Mouse (Mus musculus) heart, embryonic 13.5 days (tissue): ENCODE data around the gene Pafah1b3. TPM values are rescaled to one million over a fixed set of nuclear protein-coding genes. Genes with fewer than 3 reads are reported as not detected.
A peak's percentile ranks its signal among the peaks of the same experiment; 100 is the strongest.

Experiments used
- ATAC-seq: fragments of 200-750 bp; cut with Nextera tagmentation; 2 replicates; pipeline ENCODE4 v1.8.0; 2017; ENCODE audit warnings: moderate TSS enrichment; ENCODE audit not compliant: insufficient number of reproducible peaks, low FRiP score, low TSS enrichment; ENCODE audit errors: extremely low read depth
- H3K27ac ChIP-seq: fragments of 300-500 bp; sonication (generic); replicated peaks from 2 replicates; pipeline ENCODE4 v1.5.1; 2015; ENCODE audit warnings: moderate library complexity, mild to moderate bottlenecking, inconsistent platforms
- H3K27me3 ChIP-seq: fragments of 300-500 bp; sonication (generic); replicated peaks from 2 replicates; pipeline ENCODE4 v1.6.1; 2015; ENCODE audit warnings: mild to moderate bottlenecking, inconsistent platforms
- H3K36me3 ChIP-seq: fragments of 300-500 bp; sonication (generic); 2 replicates; pipeline ENCODE4 v1.6.1; 2015; ENCODE audit warnings: mild to moderate bottlenecking, inconsistent platforms
- H3K4me1 ChIP-seq: fragments of 300-500 bp; sonication (generic); 2 replicates; pipeline ENCODE4 v1.6.1; 2015; ENCODE audit warnings: inconsistent platforms
- H3K4me2 ChIP-seq: fragments of 300-500 bp; sonication (generic); 2 replicates; pipeline ENCODE4 v1.6.1; 2015; ENCODE audit warnings: inconsistent platforms, mild to moderate bottlenecking, moderate library complexity
- H3K4me3 ChIP-seq: fragments of 300-500 bp; sonication (generic); 2 replicates; pipeline ENCODE4 v1.5.1; 2015; ENCODE audit warnings: moderate library complexity, mild to moderate bottlenecking, inconsistent platforms
- H3K9ac ChIP-seq: fragments of 300-500 bp; sonication (generic); 2 replicates; pipeline ENCODE4 v1.6.1; 2015; ENCODE audit warnings: inconsistent platforms, mild to moderate bottlenecking, moderate library complexity
- H3K9me3 ChIP-seq: fragments of 300-500 bp; sonication (generic); 2 replicates; pipeline ENCODE4 v1.6.1; 2016; ENCODE audit warnings: inconsistent platforms
- WGBS: fragments of 180-500 bp; shearing (Covaris S2); methylation state at CpG from one replicate; pipeline ENCODE4 v1.1.7; 2015; ENCODE audit warnings: mixed read lengths; 5-methylcytosine and 5-hydroxymethylcytosine counted together
- polyA plus RNA-seq: library from polyadenylated mRNA; unstranded; fragments of >200 nt; fragmentation: Nextera tagmentation; extraction: Ambion mirVana; gene quantifications from 2 replicates; pipeline ENCODE4 v1.2.1, GENCODE M21; 2015

Gene Pafah1b3
- polyA plus RNA-seq, 1 experiment from 2014 or later = 145 TPM

DNA sequence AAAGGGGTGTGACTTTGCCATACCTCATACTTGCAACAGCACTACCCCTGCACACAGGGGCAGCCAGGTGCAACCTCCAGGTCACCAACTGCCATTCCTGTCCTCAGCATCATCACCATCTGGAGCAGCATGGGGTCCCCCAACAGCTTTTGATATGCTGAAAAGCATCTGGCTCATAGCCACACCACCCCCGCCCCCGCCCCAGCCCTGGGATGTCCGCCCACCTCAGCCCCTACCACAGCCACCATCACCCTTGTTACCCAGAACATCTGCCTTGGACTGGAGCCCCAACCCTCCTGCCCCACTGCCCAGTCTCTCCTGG, 5.9 kb upstream of the Pafah1b3 start:
- Histone ChIP-seq H3K4me1 (peaks cover 11% of the 10 kb centered on the region), H3K27ac (no peak overlapping the region), H3K9ac (no peak overlapping the region), H3K4me2 (no peak overlapping the region), H3K9me3 (no peaks in the 10 kb centered on the region), H3K36me3 (no peaks in the 10 kb centered on the region), H3K27me3 (peaks cover 56% of the 10 kb centered on the region), H3K4me3 (no peak overlapping the region)
- 65% methylated on average over 3 of the region's 3 CpGs for WGBS
- no peak for ATAC-seq

DNA sequence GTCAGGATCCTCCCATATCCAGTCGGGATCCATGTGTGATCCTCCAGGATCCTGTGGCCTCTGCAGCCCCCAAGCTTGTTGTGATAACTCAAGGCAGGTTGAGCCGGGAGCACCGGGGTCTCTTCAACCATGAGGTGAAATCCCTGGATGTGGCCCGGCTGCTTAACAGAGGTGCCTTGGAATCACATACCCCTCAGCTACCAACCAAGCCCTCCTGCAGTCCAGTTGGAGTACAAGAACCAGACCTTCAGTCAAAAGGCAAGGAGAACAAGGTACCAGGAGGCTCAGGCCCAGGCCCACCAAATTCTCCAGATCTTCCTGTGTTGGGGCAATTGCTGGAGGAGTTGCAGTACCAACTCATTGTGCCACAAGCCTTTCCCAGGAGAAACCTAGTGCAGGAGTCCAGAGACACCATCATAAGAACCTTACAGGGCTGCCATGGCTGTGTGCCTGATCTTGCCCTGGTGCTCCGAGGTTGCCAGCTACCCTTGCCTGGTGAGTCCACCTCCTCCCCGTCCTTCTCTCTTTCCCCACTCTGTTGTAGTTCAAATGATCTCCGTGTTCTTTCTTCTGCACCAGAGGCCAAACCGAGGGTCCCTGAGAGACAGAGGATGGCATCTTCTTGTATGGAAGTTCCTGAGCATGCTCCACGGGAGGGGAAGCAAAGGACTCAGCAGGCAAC, 5.4 kb upstream of the Pafah1b3 start:
- Histone ChIP-seq H3K4me3 (no peak overlapping the region), H3K36me3 (no peaks in the 10 kb centered on the region), H3K27me3 (peaks cover 51% of the 10 kb centered on the region), H3K9ac (no peak overlapping the region), H3K27ac (no peak overlapping the region), H3K4me2 (no peak overlapping the region), H3K4me1 (peaks cover 16% of the 10 kb centered on the region), H3K9me3 (no peaks in the 10 kb centered on the region)
- ATAC-seq = no peak
- 49% methylated on average over 9 of the region's 9 CpGs for WGBS

DNA sequence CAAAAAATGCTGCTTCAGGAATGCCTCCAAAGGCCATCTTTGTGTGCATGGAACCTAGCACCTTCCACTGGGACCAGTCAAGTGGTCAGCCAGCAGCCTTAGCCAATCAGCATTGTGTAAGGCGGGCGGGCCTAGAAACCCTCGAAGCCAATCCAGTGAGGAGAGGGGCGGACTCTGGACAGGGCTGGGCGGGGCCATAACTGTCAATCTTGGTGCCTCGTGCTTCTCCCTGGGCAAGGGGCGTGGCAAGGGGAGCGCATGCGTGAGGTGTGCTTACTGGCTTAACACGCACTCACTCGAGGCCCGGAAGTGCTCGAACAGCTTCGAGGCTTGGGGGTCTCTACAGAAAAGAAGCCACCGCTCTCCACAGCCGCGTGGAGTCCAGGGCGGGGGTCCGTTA, 3.3 kb upstream of the Pafah1b3 start, which contains the start of gene Prr19:
Gene Prr19, plus strand, starts transcription at position 349 of the 400 bp plus-strand sequence.
- H3K9ac ChIP-seq = no peak within 1 kb of the TSS
- peaks cover 32% of the 10 kb centered on the region for H3K27me3 ChIP-seq
- H3K9me3 ChIP-seq = no peaks in the 10 kb centered on the region
- H3K27ac ChIP-seq = no peak within 1 kb of the TSS
- peaks cover 2% of the 10 kb centered on the region for H3K36me3 ChIP-seq
- 50% methylated on average over 19 of the region's 19 CpGs for WGBS
- no peak within 1 kb of the TSS for H3K4me3 ChIP-seq
- no peak for ATAC-seq
- H3K4me2 ChIP-seq = no peak within 1 kb of the TSS
- H3K4me1 ChIP-seq = peaks cover 25% of the 10 kb centered on the region

DNA sequence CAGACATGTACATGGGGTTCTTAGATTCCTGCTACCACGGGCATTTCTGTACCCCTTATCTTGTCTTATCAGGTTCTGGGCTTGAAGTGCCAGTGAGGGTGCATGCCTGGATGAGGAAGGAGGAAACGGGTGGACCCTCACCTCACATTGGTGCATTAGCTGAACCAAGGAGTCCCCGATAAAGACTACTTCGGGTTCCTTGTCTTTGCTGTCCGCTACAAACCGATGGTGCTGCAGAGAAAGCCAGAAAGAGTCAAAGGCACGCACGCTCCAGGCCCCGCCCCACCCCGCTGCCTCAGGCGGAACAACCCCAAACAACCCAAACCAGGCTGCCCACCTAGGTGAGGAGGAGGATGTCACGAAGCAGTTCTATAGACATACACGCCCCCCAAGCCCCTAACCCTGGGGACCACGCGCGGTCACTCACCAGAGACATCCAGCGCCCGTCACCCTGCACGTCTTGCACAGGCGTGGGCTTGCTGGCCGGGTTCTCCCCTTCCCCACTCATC, 787 bp downstream of the Pafah1b3 start:
- Histone ChIP-seq H3K4me3 (peak overlapping the region; percentile 70), H3K36me3 (peaks cover 42% of the 10 kb centered on the region), H3K27ac (peak overlapping the region; percentile 92), H3K9me3 (no peaks in the 10 kb centered on the region), H3K27me3 (no peaks in the 10 kb centered on the region), H3K9ac (peak overlapping the region; percentile 91), H3K4me1 (peaks cover 41% of the 10 kb centered on the region), H3K4me2 (peak overlapping the region; percentile 79)
- peak; percentile 8; the same call in 1 of the 2 replicates for ATAC-seq
- under 1% methylated on average over 21 of the region's 21 CpGs for WGBS

DNA sequence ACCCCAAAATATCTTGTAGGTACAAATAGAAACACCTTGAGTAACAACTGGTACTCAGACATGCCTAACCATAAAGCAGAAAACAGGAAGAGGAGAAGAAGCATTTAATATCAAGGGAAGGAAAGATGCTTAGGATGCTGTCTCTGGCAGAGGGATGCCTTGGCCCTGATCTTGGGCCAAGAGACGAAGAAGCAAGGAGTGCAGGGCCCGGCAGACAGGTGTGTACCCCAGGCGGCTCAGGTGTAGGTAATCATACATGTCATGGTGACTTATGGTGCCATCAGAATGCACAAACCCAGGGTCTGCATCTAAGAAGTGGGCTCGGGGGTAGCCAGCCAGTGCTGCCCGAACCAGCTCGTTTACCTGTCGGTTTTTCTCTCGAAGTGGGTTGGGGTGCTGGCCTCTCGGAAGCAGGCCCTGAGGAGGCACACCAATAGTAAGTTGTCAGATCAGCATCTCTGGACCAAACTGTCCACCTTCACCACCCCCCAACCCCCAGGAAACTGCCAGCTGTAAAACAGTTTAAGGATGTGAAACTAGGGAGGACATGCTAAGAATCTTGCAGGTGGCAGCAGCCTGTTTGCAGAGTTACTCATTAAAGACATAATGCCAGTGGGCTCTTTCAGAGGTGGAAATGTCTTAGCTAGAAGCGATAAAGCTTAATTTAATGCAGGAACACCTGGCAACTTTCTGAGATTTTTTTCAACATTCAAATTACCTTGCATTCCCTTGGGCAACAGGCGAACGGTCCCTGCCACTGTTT, 2.6 kb downstream of the Pafah1b3 start:
- Histone ChIP-seq H3K4me3 (no peak overlapping the region), H3K4me2 (no peak overlapping the region), H3K9me3 (no peaks in the 10 kb centered on the region), H3K27ac (no peak overlapping the region), H3K9ac (no peak overlapping the region), H3K27me3 (no peaks in the 10 kb centered on the region), H3K36me3 (peaks cover 61% of the 10 kb centered on the region), H3K4me1 (peaks cover 56% of the 10 kb centered on the region)
- no peak for ATAC-seq
- WGBS = 88% methylated on average over 12 of the region's 12 CpGs

DNA sequence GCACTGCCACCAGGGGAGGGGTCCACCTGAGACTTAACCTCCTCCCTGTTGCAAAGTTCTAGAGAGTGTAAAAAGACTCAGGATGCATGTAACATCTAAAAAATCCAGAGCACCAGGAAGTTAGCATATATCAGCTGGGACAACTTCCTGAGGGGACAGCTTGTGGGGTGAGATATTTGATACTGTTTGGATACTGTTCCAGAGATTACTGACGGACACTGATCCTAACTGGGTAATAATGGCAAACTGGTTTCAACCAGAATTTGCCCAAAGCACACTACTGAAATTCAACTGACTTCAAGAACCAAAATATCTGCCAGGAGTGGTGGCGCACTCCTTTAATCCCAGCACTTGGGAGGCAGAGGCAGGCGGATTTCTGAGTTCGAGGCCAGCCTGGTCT, 3.3 kb downstream of the Pafah1b3 start:
- no peak for ATAC-seq
- Histone ChIP-seq H3K36me3 (peaks cover 67% of the 10 kb centered on the region), H3K27ac (0 out of 2 replicates have a peak overlapping the region, but pooled peaks have one; percentile 13), H3K9me3 (no peaks in the 10 kb centered on the region), H3K4me2 (no peak overlapping the region), H3K4me3 (no peak overlapping the region), H3K9ac (no peak overlapping the region), H3K4me1 (peaks cover 56% of the 10 kb centered on the region), H3K27me3 (no peaks in the 10 kb centered on the region)
- WGBS = 84% methylated on average over 4 of the region's 4 CpGs

DNA sequence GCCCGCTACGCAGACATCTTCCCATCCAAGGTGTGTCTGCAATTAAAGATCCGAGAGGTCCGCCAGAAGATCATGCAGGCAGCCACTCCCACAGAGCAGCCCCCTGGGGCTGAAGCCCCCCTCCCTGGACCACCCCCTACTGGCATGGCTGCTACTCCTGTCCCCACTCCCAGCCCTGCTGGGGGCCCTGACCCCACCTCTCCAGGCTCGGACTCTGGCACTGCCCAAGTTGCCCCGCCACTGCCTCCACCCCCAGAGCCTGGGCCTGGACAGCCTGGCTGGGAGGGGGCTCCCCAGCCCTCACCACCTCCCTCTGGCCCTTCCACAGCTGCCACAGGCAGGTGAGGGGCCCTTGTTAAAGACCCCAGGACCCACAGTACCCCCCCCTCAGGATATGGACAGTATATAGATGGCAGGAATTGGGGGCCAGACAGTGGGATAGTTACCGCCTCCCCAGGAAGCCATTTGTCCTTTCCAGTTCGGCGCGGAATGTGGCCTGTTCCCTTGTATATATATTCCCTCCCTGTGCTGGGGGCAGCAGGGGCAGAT, 4.5 kb downstream of the Pafah1b3 start:
- Histone ChIP-seq H3K36me3 (peaks cover 80% of the 10 kb centered on the region), H3K27ac (peak overlapping the region; percentile 55; the same call in 1 of the 2 replicates), H3K4me3 (no peak overlapping the region), H3K9ac (peak overlapping the region; percentile 48; the same call in 1 of the 2 replicates), H3K4me1 (peaks cover 52% of the 10 kb centered on the region), H3K27me3 (no peaks in the 10 kb centered on the region), H3K4me2 (no peak overlapping the region), H3K9me3 (no peaks in the 10 kb centered on the region)
- WGBS = 74% methylated on average over 8 of the region's 10 CpGs
- no peak for ATAC-seq

DNA sequence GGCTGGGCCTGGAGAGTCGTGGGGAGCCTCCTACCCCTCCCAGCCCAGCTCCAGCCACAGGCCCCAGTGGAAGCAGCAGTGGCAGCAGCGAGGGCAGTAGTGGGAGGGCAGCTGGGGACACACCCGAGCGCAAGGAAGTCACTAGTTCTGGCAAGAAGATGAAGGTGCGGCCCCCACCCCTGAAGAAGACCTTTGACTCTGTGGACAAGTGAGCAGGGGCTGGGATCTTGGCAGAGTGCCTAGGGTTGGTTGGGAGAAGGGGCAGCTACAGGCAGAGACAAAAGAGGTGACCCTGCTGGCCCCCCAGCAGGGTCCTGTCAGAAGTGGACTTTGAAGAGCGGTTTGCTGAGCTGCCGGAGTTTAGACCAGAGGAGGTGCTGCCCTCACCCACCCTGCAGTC, 5.7 kb downstream of the Pafah1b3 start:
- H3K9ac ChIP-seq = peak overlapping the region; percentile 52; the same call in 1 of the 2 replicates
- H3K4me3 ChIP-seq = no peak overlapping the region
- WGBS = 64% methylated on average over 7 of the region's 7 CpGs
- no peak overlapping the region for H3K4me2 ChIP-seq
- H3K4me1 ChIP-seq = peaks cover 49% of the 10 kb centered on the region
- peaks cover 91% of the 10 kb centered on the region for H3K36me3 ChIP-seq
- ATAC-seq = no peak
- 0 out of 2 replicates have a peak overlapping the region, but pooled peaks have one; percentile 15 for H3K27ac ChIP-seq
- H3K9me3 ChIP-seq = no peaks in the 10 kb centered on the region
- no peaks in the 10 kb centered on the region for H3K27me3 ChIP-seq

DNA sequence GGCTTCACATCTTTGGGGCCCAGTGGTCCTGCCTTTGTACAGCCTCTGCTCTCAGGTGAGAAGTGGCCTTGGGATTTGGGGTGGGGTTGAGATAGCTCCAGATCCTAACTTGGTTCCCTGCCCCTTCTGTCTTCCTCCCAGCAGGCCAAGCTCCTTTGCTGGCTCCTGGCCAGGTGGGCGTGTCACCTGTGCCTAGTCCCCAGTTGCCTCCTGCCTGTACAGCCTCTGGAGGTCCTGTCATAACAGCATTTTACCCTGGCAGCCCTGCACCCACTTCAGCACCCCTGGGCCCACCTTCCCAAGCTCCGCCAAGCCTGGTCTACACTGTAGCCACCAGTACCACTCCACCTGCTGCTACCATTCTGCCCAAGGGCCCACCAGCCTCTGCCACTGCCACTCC, 6.9 kb downstream of the Pafah1b3 start:
- no peak overlapping the region for H3K4me2 ChIP-seq
- no peak for ATAC-seq
- no peak overlapping the region for H3K4me3 ChIP-seq
- H3K27me3 ChIP-seq = no peaks in the 10 kb centered on the region
- peaks cover 38% of the 10 kb centered on the region for H3K4me1 ChIP-seq
- H3K36me3 ChIP-seq = peaks cover 100% of the 10 kb centered on the region
- no peak overlapping the region for H3K9ac ChIP-seq
- 72% methylated on average over 2 of the region's 2 CpGs for WGBS
- 0 out of 2 replicates have a peak overlapping the region, but pooled peaks have one; percentile 26 for H3K27ac ChIP-seq
- H3K9me3 ChIP-seq = no peaks in the 10 kb centered on the region

DNA sequence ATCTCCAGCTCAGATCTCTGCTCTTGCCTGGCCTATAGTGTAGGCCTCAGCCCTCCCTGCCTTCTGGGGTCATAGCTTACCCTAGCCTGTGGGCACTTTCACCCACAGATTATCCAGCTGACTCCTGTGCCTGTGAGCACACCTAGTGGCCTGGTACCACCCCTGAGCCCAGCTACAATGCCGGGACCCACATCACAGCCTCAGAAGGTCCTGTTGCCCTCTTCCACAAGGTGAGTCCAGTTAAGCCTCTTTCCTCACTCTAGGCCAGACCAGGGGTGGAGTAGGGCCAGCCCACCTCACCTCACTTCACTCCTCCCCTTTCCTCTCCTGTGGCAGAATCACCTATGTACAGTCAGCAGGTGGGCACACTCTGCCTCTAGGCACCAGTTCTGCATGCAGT, 7.3 kb downstream of the Pafah1b3 start:
- 95% methylated on average over 1 of the region's 1 CpGs for WGBS
- no peak overlapping the region for H3K4me3 ChIP-seq
- no peak overlapping the region for H3K4me2 ChIP-seq
- no peak overlapping the region for H3K9ac ChIP-seq
- no peak overlapping the region for H3K27ac ChIP-seq
- peaks cover 37% of the 10 kb centered on the region for H3K4me1 ChIP-seq
- no peak for ATAC-seq
- H3K27me3 ChIP-seq = no peaks in the 10 kb centered on the region
- H3K36me3 ChIP-seq = peaks cover 100% of the 10 kb centered on the region
- H3K9me3 ChIP-seq = no peaks in the 10 kb centered on the region

DNA sequence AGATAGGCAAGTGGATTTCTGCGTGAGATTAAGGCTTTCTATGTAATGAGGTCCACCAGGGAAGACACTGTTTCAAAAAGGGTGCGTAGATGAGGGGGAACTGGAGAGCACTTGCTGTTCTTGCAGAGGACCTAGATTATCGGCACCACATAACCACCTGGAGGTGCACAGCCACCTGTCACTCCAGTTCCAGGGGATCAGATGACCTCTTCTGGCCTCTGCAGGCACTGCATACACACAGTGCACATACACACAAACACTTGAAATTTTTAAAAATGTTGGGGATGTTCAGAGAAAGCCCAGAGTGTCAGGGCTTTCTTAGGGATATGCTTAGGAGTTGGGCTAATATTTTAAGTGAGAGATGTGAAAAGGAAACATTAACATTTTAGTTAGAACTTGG, 7.9 kb downstream of the Pafah1b3 start:
- ATAC-seq = no peak
- H3K9me3 ChIP-seq = no peaks in the 10 kb centered on the region
- peaks cover 100% of the 10 kb centered on the region for H3K36me3 ChIP-seq
- WGBS = 97% methylated on average over 3 of the region's 3 CpGs
- H3K27ac ChIP-seq = no peak overlapping the region
- H3K27me3 ChIP-seq = no peaks in the 10 kb centered on the region
- no peak overlapping the region for H3K9ac ChIP-seq
- H3K4me3 ChIP-seq = no peak overlapping the region
- peaks cover 40% of the 10 kb centered on the region for H3K4me1 ChIP-seq
- no peak overlapping the region for H3K4me2 ChIP-seq
